Mouse (Mus musculus) kidney, postnatal 4 days (tissue): ENCODE results near the gene Zfp36l2.

ENCODE experiments used
- DNase-seq, 2 experiments: peaks; one replicate each; pipeline ENCODE4 v3.0.0; 2021; ENCODE audit warnings: mixed read lengths in 2 of 2

The Zfp36l2 gene

DNA sequence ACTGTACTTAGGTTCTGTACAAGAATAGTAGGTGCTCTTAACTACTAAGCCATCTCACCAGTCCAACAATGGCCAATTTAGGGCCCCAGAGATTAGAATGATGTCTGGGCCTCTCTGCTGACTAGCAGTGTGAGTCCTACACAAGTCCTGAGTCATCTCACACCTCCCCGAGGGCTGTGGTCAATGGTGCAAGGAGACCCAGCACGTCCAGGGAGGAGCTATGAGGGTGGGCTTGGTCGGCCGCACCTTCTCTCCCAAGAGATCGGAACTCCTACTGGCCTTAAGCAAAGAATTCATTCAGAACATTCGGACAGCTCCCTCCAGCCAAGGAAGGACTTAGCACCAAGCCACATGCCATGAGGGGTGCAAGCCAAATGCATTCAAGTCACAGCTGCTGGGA, 36.4 kb downstream of the Zfp36l2 start:
- DNase-seq, result peak; percentile 13 to 38

- DNase-seq, result peak; percentile 1 to 2
Measured at GRCm38 (mm10) chr17:84150291-84150690, 37.5 kb downstream of the Zfp36l2 start.

GRCm38 (mm10) chr17:84149566-84149965, 38.2 kb downstream of the Zfp36l2 start:
- peak; percentile 0 to 2 for DNase-seq

GRCm38 (mm10) chr17:84148499-84149484, 39.0 kb downstream of the Zfp36l2 start:
- DNase-seq, result peak; percentile 61 to 75

DNA sequence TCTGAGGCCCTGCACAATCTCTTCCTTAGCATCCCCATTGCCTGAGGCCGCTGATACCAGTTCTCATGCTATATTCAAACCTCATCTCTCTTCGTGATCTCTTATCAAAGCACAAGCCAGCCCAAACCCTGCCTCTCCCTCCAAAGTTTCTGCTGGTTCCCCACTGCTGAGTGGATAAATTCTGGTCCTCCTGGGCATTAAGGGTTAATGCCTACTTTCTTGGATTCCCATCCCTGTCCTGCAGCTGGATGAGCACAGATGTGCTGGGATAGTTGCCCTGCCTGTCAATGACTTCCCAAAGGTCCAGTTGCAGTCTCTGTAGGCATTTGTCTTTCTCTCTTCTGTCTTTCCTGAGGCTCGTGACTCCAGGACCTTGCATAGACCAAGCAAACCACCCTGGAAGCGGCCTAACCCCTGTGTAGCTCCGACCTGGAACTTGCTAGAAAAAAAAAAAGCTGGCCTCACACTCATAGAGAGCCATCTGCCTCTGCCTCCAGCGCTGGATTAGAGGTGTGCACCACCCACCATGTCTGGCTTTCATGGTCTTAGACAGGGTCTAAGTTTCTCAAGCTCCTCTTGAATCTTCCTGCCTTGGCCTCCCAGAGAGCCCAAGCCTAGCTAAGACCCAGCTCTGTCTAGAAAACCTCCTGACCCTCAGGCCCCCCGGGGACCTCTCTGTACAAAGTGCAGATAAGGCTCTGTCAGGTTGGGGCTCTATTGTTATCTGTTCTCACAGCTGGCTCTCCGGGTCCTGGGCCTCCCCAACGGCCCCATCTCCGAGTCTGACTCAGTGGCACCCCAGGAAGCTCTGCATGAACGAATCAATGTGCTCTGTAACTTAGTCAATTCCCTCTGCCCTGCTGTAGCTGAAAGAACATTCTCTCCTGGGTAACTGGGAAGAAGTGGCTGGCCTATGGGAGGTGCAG, 40.3 kb downstream of the Zfp36l2 start:
- DNase-seq, result no peak

GRCm38 (mm10) chr17:84146458-84147182, 41.1 kb downstream of the Zfp36l2 start:
- no peak for DNase-seq

- peak in 1 of 2 experiments; percentile 69 for DNase-seq
Measured at GRCm38 (mm10) chr17:84145826-84146287, 41.9 kb downstream of the Zfp36l2 start.

DNA sequence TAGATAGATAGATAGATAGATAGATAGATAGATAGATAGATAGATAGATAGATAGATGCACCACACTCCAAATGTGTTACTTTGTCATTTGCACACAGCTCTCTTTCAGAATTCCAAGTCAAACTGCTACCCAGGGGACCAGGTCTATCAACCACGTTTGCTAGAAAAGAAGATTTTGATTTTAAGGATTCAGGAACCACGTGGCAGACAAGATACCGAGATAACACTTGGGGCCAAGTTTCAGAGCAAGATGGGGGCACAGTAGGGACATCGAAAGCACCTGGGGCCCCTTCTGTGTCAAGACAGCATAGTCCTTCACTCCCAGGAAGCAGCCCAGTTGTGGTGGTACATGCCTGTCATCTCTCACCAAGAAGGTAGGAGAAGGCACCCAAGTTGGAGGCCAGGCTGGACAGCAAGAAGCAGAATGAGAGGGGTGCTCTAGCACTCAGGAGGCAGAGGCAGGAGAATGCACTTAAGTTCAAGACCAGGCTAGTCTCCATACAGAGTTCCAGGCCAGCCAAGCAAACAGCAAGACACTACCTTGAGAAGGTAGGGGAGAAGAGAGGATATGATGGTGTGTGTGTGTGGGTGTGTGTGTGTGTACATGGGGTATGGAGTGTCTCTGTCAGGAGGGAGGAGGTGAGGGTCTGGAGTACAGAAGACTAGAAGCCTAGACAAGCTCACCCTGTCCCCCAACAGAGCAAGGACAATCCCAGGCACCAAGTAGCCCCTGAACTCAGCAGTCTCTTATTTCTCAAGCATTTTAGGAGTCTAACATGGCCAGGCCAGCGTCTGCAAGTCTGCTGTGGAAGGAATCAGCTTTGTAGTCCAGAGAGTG, 42.8 kb downstream of the Zfp36l2 start:
- DNase-seq, result no peak

DNA sequence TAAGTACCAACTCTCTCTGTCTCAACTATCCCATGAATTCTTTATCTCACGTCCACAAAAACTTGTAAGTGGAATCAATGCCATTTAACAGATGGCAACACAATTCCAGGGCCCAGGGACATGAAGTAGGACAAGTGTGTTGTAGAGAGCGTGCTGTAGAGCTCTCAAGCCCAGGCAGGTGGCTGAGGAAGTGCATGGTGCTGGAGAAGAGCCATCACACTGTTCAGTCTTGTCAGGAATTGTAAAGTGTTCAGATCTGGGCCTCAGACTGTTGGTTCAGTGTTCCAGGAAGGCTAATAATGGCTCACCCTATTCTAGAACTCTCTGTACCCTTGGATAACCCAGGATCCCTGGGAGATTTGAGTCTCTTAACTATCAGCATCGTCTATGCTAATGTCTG, 43.6 kb downstream of the Zfp36l2 start:
- no peak for DNase-seq

GRCm38 (mm10) chr17:84143219-84143844, 44.4 kb downstream of the Zfp36l2 start:
- peak; percentile 62 to 76 for DNase-seq

DNA sequence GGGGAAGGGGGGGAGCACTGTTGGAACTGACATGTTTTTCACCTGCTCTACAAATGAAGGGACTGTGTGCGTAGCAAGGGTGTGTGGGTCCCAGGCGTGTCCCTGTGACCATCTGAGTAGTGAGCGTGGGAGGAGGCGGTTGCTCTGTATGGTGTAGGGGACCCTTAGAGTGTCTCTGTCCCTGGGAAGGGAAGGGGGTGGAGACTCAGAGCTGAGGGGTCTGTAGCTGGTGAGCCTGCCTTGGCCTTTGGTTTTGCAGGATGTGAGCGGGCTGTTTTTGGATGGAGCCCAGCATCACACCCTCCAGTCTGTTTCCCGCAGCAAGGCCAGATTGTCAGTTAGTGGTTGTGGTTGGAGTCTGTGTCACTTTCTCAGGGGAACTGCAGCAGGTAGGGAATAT, 46.1 kb downstream of the Zfp36l2 start:
- peak in 1 of 2 experiments; percentile 62 for DNase-seq

DNA sequence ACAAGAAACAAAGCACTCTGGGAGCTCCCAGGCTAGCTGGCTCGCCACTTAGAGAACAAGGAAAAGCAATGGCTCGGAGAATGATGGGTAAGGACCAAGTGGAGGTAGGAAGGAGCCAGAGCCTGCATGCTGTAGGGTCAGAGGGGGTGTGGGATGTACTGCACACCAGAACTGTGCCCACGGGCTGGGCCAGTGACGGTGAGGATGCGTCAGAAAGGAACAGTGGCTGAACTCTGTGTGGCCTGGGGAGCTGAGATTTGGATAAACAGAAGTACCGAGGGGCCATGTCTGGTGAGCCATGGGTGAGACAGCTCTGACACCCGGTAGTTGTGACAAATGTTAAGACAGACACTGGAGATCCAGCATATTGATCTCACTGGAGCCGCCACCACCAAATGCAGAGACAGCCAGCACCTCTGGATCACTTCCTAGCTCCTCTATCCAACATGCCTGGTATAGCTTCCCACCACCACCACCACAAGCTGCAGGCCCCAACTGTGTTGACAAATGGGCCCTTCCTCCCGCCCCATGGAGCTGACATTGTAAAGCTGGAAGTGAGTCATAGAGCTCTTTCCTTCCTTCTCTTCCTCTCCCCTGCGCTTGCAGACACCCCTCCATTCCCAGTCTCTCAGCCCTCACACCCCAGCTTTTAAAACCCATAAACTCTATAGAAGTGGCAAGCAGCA, 46.8 kb downstream of the Zfp36l2 start:
- DNase-seq, result peak; percentile 50 to 65

DNA sequence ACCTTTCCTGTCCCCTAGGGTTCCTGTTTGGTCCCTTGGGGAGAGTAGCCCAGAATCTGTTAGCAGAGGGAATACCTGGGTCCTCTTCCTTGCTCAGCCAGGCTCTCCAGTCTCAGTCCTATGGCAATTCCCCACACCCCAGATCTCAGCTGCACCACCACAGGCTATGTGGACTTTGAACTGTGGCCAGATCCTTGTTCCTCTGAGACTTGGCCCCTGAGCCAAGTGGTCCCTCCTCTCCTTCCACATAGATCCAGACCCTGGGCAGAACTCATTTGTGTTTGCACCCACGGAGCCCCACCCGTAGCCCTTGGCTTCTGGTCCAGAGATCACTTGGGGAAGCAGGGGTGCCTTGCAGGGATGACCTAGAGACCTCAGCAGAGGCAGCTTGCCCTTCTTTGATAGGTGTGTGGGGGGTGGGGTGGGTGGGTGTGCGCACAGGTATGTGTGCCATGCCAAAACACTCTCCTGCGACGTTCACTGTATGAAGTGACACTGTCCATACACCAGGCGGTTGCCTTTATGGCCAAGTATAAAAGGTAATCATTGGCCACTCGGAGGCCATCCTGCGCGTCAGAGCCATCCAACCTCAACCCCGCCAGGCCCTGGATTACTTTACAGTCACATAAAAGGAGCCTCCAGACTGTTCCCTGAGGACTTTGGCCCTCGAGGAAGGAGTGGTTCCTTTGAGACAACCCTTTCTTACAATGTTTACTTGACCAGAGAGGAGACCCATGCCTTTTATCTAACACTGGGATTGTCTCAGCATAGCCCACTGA, 50.2 kb downstream of the Zfp36l2 start:
- DNase-seq, result peak; percentile 51 to 74

- peak in 1 of 2 experiments; percentile 61 for DNase-seq
Measured at GRCm38 (mm10) chr17:84136669-84137392, 50.9 kb downstream of the Zfp36l2 start.

GRCm38 (mm10) chr17:84136217-84136616, 51.5 kb downstream of the Zfp36l2 start:
- no peak for DNase-seq

GRCm38 (mm10) chr17:84135243-84135642, 52.5 kb downstream of the Zfp36l2 start:
- DNase-seq, result no peak
